Mouse (Mus musculus) B cell, adult 67 days (primary cell): ENCODE results near the gene Olfr775. TPM values are rescaled to one million over a fixed set of nuclear protein-coding genes. Genes with fewer than 3 reads are reported as not detected.

Experiments
- total RNA-seq, 2 experiments: library from RNA; stranded (reverse); gene quantifications; 4 replicates each; pipeline ENCODE4 v1.2.4; 2023

The Olfr775 gene
- not detected for total RNA-seq

DNA sequence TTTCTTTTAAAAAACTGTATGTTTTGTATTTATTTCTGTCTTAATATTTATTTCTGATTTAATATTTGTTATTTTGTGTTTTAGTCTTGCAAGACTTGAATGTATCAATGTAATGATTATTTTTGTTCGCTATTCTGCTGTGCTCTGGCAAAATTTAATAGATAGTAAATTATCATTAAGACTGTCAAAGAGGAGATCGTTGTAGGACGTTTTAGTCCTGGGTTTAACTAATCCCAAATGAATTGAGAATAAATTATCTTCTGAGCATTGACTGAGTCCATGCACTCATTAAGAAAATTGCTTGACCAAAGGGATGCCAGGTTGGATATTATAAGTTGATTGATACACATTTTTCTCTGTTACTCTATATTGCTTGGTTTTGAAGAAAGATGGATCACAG, at the start of gene Olfr775:
Olfr775 (plus strand) TSS at position 301 of the 400 bp plus-strand sequence.

DNA sequence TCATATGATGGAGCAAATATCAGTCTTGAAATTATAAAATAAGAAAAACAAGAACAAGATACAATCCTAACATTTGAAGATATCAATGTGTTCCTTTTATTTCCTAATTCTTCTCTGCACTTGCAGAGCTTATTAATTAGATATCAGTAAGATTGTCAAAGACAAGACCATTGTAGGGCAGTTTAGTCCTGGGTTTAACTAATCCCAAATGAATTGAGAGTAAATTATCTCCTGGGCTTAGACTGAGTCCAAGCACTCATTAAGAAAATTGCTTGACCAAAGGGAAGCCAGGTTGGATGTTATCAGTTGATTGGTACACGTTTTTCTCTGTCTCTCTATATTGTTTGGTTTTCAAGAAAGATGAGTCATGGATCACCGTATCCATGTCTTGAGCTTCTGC, 12.3 kb upstream of the Olfr775 start, which contains the start of gene Olfr774:
Olfr774 (plus strand) TSS at position 301 of the 400 bp plus-strand sequence.

DNA sequence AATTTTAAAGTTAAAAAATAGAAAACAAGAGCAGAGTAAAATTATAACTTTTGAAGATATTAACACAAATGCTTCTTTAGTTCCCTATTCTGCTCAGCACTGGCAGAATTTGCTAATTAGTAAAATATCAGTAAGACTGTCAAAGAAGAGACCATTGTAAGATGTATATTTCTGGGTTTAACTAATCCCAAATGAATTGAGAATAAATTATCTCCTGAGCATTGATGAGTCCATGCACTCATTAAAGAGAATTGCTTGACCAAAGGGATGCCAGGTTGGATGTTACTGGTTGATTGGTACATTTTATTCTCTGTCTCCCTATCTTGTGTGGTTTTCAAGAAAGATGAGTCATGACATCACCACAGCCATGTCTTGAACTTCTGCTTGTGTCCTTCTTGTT, 10.6 kb downstream of the Olfr775 start, which contains the start of gene Olfr776:
Olfr776 (plus strand) TSS at position 301 of the 400 bp plus-strand sequence.

GRCm38 (mm10) chr10:129271081-129271535, 22.9 kb downstream of the Olfr775 start, which contains the start of gene Olfr777:
Gene Olfr777 (minus strand): TSS chr10:129271485.

Other genes starting within 250 kb of the Olfr775 start
- not detected for gene Olfr763, start 237.6 kb upstream of the Olfr775 start, total RNA-seq
- gene Olfr764-ps1, start 208.5 kb upstream of the Olfr775 start, total RNA-seq, result not detected
- not detected for gene Olfr765, start 198.4 kb upstream of the Olfr775 start, total RNA-seq
- not detected for gene Olfr766-ps1, start 179.4 kb upstream of the Olfr775 start, total RNA-seq
- not detected for gene Olfr767, start 165.5 kb upstream of the Olfr775 start, total RNA-seq
- gene Olfr768, start 149.0 kb upstream of the Olfr775 start, total RNA-seq, result not detected
- gene Olfr769, start 130.6 kb upstream of the Olfr775 start, total RNA-seq, result not detected
- not detected for gene Olfr770, start 109.4 kb upstream of the Olfr775 start, total RNA-seq
- not detected for gene Olfr771, start 83.7 kb upstream of the Olfr775 start, total RNA-seq
- gene Olfr772, start 70.5 kb upstream of the Olfr775 start, total RNA-seq, result not detected
- not detected for gene Olfr773, start 61.0 kb upstream of the Olfr775 start, total RNA-seq
- gene Olfr774, start 12.2 kb upstream of the Olfr775 start, total RNA-seq, result not detected
- not detected for gene Olfr776, start 10.7 kb downstream of the Olfr775 start, total RNA-seq
- not detected for gene Olfr777, start 23.1 kb downstream of the Olfr775 start, total RNA-seq
- not detected for gene Olfr780, start 69.7 kb downstream of the Olfr775 start, total RNA-seq
- not detected for gene Olfr781, start 80.4 kb downstream of the Olfr775 start, total RNA-seq
- not detected for gene Olfr782, start 100.4 kb downstream of the Olfr775 start, total RNA-seq
- not detected for gene Olfr784, start 135.7 kb downstream of the Olfr775 start, total RNA-seq
- not detected for gene Olfr785, start 157.0 kb downstream of the Olfr775 start, total RNA-seq
- not detected for gene Olfr786, start 178.9 kb downstream of the Olfr775 start, total RNA-seq
- not detected for gene Olfr787, start 213.4 kb downstream of the Olfr775 start, total RNA-seq
- gene Olfr788, start 222.6 kb downstream of the Olfr775 start, total RNA-seq, result not detected
- gene Olfr789, start 236.3 kb downstream of the Olfr775 start, total RNA-seq, result not detected